Mouse (Mus musculus): ENCODE results near the gene Lgr4.

The Lgr4 gene

DNA sequence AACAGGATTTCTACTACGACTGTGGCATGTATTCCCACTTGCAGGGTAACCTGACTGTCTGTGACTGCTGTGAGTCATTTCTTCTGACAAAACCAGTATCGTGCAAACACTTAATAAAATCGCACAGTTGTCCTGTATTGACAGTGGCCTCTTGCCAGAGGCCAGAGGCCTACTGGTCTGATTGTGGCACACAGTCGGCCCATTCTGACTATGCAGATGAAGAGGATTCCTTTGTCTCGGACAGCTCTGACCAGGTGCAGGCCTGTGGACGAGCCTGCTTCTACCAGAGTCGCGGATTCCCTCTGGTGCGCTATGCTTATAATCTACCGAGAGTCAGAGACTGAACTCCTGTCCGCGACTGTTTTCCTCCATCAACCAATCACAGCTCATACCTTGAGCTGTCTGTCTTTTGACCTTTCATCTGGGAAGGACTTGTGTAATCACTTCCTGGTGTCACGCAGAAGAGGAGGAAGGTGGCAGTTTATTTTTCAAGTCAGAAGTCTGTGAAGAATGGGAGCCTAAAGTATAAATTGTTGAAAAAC is 94.8 kb downstream of the Lgr4 start:
- in situ Hi-C loops (cut with MboI) = no loop called here

DNA sequence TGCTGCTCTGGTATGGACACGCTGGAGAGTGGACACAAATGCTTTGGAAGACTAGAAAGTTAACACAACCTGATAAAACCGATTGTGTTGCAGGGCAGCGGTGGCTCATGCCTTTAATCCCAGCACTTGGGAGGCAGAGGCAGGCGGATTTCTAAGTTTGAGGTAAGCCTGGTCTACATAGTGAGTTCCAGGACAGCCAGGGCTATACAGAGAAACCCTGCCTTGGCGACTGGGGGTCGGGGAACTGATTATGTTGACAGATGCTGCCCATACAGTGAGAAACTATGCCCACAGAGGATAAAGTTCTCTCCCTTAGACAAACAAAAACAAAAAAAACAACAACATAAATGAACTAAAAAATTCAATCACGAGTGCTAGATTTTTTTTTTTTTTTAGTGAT is 99.6 kb downstream of the Lgr4 start:
- in situ Hi-C loops (cut with MboI) = no loop called here

GRCm38 (mm10) chr2:110017616-110018505 is 100.4 kb downstream of the Lgr4 start, which contains the start of gene Ccdc34:
Gene Ccdc34, plus strand, starts transcription at chr2:110017817.
- in situ Hi-C loops (cut with MboI) = no loop called here

GRCm38 (mm10) chr2:110019656-110020055 is 102.2 kb downstream of the Lgr4 start:
- in situ Hi-C loops (cut with MboI) = no loop called here

DNA sequence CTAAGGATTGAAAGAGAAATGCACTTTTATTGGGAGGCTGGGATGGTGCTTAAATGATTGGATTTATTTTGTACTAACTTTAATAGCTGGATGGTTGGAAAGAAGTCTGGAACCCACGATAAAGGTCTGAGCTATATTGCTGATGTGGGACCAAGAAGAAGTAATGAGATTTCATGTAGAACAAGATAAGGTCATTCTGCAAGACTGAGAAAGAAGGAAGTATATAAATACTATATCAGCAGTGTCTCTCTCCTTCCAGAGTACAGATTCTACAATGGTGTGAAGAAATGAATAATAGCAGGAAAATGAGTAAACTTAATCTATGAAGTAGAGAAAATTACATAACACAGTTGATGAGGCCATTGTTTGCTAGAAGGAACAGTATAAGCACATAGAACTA is 103.0 kb downstream of the Lgr4 start:
- in situ Hi-C loops (cut with MboI) = no loop called here

DNA sequence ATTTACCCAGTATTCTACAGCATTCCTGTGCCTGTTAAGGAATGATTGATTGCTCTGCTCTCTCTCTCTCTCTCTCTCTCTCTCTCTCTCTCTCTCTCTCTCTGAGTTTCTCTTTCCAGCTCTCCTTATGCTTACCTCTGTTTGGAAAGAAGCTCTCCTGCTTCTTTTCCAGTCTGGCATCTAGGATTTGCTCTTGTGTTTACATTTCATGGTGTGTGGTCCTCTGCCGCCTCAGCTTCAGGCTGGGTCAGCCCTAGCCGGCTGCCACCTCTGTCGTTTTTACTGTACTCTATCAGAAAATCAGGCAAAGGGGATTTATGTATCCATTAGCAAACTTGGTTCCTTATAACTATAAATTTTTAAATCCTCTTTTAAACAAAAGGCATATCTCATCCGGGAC is 118.8 kb downstream of the Lgr4 start:
- in situ Hi-C loops (cut with MboI) = no loop called here

DNA sequence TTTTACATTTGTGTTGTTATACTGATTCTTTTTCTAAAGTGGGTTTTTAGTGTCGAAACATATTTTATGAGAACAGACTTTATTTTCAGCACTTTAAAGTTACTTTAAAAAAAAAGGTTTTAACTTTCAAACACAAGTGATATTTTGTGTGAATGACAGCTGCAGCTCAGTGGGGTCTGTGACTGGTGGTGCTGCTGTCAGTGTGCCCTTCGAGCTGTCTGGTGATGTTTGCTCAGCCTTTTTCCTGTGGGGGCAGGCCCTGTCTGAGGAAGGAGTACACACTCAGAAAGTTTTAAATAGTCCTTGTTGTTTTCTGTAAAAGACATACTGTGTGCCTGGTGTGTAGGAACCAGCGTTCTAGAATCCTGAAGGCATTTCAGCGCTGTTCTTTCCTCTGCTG is 119.2 kb downstream of the Lgr4 start:
- in situ Hi-C loops (cut with MboI) = no loop called here

DNA sequence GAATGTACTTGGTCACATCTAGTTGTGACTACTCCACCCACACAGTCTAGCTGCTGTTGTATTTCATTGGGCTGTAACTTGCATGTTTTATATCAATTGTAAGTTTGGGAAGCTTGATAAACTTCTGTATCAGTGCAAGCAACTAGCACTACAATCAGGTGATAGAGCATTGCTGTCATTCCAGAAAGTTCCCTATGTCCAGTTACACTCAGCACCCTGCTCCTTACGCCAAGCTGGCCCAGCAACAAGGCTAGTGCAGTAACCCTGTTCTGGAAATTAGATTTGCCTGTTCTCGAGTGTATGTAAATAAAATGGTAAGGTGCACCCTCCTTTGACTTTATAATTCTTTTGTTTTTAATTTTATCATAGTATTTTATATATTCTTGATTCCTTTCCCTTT is 119.8 kb downstream of the Lgr4 start:
- in situ Hi-C loops (cut with MboI) = no loop called here

DNA sequence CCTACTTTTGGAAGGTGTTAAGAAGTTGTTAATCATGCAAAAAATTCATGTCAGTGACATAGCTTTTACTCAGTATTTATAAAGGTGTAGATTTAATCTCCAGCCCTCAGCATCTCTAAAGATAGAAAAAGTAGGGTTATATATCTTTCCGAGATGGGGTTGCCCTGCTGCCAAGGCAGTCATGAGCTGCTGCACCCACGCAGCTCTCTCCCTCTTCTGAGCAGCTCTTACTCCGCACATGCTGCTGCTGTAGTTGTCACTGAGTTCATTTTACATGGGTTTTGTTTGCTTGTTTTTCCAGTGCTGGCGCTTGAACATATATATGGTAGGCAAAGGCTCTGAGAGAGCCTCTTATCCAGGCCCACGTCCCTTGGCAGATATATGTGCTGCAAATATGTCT is 120.9 kb downstream of the Lgr4 start:
- in situ Hi-C loops (cut with MboI) = no loop called here

DNA sequence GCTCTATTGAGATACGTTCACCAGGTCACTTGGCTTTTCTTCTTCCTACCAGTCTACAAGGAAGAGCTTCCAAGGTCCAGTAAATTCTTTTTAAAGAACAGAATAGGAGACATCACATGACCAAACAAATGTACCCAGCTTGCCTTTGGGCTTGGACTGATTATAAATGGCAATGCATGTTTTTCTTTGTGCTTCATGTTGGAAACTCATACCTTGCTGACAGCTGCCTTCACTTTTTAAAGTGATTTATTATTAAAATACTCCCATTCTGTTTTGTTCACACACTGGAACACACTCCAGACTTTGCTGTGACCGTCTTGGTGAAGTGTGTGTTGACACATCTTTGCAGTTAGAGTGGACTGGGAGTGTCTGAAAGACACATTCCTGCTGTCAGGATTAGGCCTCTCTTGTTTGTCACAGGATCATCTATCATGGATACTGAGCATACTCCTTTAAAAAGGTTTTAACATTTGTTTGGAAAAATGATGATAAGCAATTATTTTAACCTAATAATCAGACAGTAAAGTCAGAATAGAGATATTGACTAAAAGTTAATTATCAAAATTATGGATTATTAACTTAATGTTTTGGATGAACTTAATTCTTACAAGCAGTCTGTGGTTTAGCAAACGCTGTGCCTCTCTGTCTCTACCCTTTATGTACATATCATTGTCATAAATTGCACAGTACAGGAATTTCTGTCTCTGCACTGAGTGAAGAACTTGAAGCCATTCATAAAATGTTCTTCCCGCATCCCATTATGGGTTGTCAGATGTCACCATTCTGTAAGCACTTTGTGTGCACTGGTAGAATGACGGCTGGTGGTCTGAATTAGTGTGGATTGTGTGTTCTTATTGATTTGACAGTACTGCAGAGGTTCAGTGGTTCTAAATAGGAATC is 125.7 kb downstream of the Lgr4 start:
- in situ Hi-C loops (cut with MboI) = no loop called here

- in situ Hi-C loops (cut with MboI) = no loop called here
These were observed 141.0 kb downstream of the Lgr4 start for GRCm38 (mm10) chr2:110058424-110058823.

DNA sequence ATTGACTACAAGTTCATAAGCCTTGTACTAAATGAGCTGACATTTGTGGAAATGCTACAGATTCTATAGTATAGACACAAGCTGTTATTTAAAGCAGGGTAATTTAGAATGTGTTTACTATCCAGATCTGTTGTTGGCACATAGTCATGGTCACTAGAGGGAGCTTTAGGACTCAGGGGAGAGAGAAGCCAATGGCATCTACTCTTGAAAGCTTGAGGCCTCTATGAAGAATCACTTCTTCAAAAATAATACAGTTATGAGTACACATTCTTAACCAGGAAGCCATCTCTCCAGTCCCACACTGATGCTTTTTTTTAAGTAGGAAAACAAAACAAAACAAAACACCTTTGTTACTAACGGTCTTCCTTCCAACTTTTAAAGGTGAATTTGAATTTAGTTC is 145.7 kb downstream of the Lgr4 start:
- in situ Hi-C loops (cut with MboI) = no loop called here

All from mature B cell (primary cell).